Mouse (Mus musculus): ENCODE measurements at regions not wholly inside any gene's neighbourhood (a gene's known extent, or its start where the extent isn't known, plus 50 kb on each side); places are given as distances from the start of the nearest gene placed in this dataset.

DNA sequence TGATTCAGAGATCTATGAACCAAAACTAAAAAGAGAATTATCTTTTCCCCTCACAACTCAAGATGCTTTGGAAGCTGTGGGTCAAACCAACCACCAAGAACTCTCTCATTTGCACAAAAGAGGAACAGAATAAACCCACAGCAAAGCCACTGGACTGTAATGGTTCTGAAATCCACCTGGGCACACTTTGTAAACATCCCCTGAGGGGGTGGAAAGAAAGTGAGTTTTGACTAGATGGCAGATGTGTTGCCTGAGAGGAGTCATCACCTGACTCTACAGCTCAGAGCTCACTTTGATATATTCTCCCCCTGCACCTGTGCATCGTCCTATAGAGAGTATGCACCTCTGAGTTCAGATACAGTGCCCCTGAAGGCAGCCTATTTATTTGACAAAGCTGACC is 588.2 kb downstream of the Insc start:
- no peaks in the 10 kb centered on the region for H3K4me1 ChIP-seq (ENCODE audit: control insufficient read depth, low read depth, low read length)
- no peak overlapping the region for H3K4me2 ChIP-seq (ENCODE audit: low read depth, low read length)
- H3K27ac ChIP-seq (ENCODE audit: low read length), result no peak overlapping the region
- no peaks in the 10 kb centered on the region for H3K9me3 ChIP-seq (replicated peaks; ENCODE audit: control insufficient read depth, low read length)
- WGBS (ENCODE audit: insufficient replicate concordance), result 32% methylated on average over 1 of the region's 1 CpGs
- no peaks in the 10 kb centered on the region for H3K27me3 ChIP-seq (ENCODE audit: control insufficient read depth, insufficient read depth, low read depth, low read length)
- no peak for ATAC-seq (ENCODE audit: low read depth)
- no peaks in the 10 kb centered on the region for H3K36me3 ChIP-seq (ENCODE audit: control insufficient read depth, insufficient read depth)
- H3K9ac ChIP-seq (ENCODE audit: low read depth, low read length), result no peak overlapping the region
- no peak overlapping the region for H3K4me3 ChIP-seq (ENCODE audit: low read depth, low read length)

DNA sequence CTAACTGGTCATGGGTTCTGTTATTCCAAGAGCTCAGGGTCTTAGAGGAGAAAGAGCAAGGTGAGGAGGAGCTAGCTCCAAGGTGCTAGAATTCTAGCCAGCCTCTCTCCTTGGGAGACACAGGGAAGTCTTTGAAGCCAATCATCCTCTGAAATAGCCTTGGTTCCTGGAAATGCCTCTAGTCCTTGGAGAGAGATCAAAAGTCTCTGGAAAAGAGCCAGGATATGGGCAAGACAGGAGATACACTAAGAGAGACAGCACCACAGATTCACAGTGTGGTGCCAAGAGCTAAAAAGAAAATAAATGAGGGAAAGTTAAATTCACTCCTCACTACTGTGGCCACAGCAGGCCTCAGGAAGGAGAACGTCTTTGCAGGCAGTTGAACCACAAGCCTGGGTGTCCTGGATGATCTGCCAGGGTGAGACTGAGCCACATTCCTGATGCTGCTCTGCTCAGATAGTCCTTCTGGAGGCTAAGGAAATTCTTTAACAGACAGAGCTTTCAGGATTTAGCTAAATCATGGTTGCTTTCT is 589.6 kb downstream of the Insc start:
- Histone ChIP-seq H3K36me3 (ENCODE audit: control insufficient read depth, insufficient read depth) (no peaks in the 10 kb centered on the region), H3K4me1 (ENCODE audit: control insufficient read depth, low read depth, low read length) (no peaks in the 10 kb centered on the region), H3K9ac (ENCODE audit: low read depth, low read length) (no peak overlapping the region), H3K27me3 (ENCODE audit: control insufficient read depth, insufficient read depth, low read depth, low read length) (no peaks in the 10 kb centered on the region), H3K27ac (ENCODE audit: low read length) (no peak overlapping the region), H3K9me3 (replicated peaks; ENCODE audit: control insufficient read depth, low read length) (no peaks in the 10 kb centered on the region), H3K4me3 (ENCODE audit: low read depth, low read length) (no peak overlapping the region), H3K4me2 (ENCODE audit: low read depth, low read length) (no peak overlapping the region)
- 39% methylated on average over 1 of the region's 1 CpGs for WGBS (ENCODE audit: insufficient replicate concordance)
- ATAC-seq (ENCODE audit: low read depth), result no peak

DNA sequence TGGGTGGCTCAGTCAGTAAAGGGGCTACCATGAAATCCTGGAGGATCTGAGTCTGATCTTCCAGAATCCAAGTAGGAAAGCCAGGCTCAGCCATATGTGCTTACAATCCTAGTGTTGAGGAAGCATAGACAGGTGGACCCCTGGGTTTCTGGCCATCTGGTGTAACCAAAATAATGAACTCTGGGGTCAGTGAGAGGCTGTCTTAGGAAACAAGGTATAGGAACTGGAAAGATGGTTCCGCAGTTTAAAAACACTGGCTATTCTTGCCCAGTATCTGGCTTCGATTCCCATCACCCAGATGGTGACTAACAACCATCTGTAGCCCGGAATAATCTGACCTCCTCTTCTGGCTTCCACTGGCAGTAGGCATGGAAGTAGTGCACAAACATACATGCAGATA is 591.6 kb downstream of the Insc start:
- no peaks in the 10 kb centered on the region for H3K9me3 ChIP-seq (replicated peaks; ENCODE audit: control insufficient read depth, low read length)
- H3K27me3 ChIP-seq (ENCODE audit: control insufficient read depth, insufficient read depth, low read depth, low read length), result no peaks in the 10 kb centered on the region
- WGBS (ENCODE audit: insufficient replicate concordance), result 74% methylated on average over 3 of the region's 3 CpGs
- no peak for ATAC-seq (ENCODE audit: low read depth)
- no peak overlapping the region for H3K27ac ChIP-seq (ENCODE audit: low read length)
- no peaks in the 10 kb centered on the region for H3K36me3 ChIP-seq (ENCODE audit: control insufficient read depth, insufficient read depth)
- H3K4me2 ChIP-seq (ENCODE audit: low read depth, low read length), result no peak overlapping the region
- no peak overlapping the region for H3K4me3 ChIP-seq (ENCODE audit: low read depth, low read length)
- H3K9ac ChIP-seq (ENCODE audit: low read depth, low read length), result no peak overlapping the region
- no peaks in the 10 kb centered on the region for H3K4me1 ChIP-seq (ENCODE audit: control insufficient read depth, low read depth, low read length)

DNA sequence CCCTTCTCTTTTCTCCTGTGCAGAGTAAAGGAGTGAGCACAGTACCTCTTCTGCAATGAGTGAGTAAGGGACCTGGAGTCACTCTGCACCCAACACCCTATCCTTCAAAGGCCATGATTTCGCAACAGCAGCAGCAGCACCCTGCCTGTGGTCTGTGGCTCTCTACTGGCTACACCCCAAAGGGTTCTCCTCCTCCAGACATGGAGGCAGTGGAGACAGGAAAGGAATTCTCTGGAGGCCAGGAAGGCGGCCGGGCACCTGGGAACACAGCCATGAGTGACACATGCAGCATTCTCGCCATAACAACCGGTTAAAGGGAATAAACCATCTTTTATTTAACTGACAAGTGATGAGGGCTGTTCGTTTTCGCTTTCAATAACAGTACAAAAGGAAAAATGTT is 596.7 kb downstream of the Insc start:
- no peak overlapping the region for H3K4me2 ChIP-seq (ENCODE audit: low read depth, low read length)
- no peak overlapping the region for H3K9ac ChIP-seq (ENCODE audit: low read depth, low read length)
- no peaks in the 10 kb centered on the region for H3K4me1 ChIP-seq (ENCODE audit: control insufficient read depth, low read depth, low read length)
- no peaks in the 10 kb centered on the region for H3K9me3 ChIP-seq (replicated peaks; ENCODE audit: control insufficient read depth, low read length)
- H3K27ac ChIP-seq (ENCODE audit: low read length), result no peak overlapping the region
- no peaks in the 10 kb centered on the region for H3K36me3 ChIP-seq (ENCODE audit: control insufficient read depth, insufficient read depth)
- no peaks in the 10 kb centered on the region for H3K27me3 ChIP-seq (ENCODE audit: control insufficient read depth, insufficient read depth, low read depth, low read length)
- WGBS (ENCODE audit: insufficient replicate concordance), result 66% methylated on average over 7 of the region's 7 CpGs
- ATAC-seq (ENCODE audit: low read depth), result no peak
- H3K4me3 ChIP-seq (ENCODE audit: low read depth, low read length), result no peak overlapping the region

DNA sequence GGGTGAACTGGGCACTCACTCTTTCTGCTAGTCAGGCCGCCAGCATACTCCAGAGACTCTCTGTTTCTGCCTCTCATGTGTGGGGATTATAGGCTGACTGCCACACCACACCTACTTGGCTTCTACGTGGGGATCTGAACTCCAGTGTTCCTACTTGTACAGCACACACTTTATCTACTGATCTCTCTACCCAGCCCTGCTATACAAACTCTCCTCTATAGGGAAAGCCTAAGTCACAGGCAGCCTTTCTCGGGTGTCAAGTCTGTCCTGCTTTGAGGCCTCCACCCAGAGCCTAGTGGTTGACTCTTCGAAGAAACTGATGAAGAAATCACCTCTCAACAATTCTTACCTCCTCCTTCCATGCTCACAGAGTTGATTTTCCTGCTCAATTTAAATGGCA is 597.5 kb downstream of the Insc start:
- ATAC-seq (ENCODE audit: low read depth), result no peak
- H3K4me1 ChIP-seq (ENCODE audit: control insufficient read depth, low read depth, low read length), result no peaks in the 10 kb centered on the region
- H3K4me3 ChIP-seq (ENCODE audit: low read depth, low read length), result no peak overlapping the region
- no peak overlapping the region for H3K4me2 ChIP-seq (ENCODE audit: low read depth, low read length)
- no peaks in the 10 kb centered on the region for H3K27me3 ChIP-seq (ENCODE audit: control insufficient read depth, insufficient read depth, low read depth, low read length)
- no peaks in the 10 kb centered on the region for H3K36me3 ChIP-seq (ENCODE audit: control insufficient read depth, insufficient read depth)
- no peak overlapping the region for H3K9ac ChIP-seq (ENCODE audit: low read depth, low read length)
- H3K9me3 ChIP-seq (replicated peaks; ENCODE audit: control insufficient read depth, low read length), result no peaks in the 10 kb centered on the region
- 42% methylated on average over 4 of the region's 4 CpGs for WGBS (ENCODE audit: insufficient replicate concordance)
- no peak overlapping the region for H3K27ac ChIP-seq (ENCODE audit: low read length)

DNA sequence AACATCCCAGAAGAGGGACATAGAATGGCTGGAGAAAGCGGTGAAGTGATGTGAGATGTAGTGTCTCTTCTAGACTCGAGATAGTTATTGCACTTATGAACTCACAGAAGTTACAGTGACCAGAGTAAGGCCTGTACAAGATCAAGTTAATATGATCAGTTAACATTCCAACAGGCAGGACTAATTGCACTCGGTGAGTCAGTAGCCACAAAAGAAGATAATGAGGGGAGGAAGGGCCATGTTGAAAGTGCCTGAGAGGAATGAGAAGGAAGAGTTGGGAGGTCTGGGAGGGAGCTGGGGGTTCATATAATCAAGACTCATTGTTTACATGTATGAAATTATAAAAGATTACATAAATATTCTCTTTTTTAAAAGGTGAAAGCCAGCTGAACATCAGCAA is 602.3 kb downstream of the Insc start:
- no peaks in the 10 kb centered on the region for H3K27me3 ChIP-seq (ENCODE audit: control insufficient read depth, insufficient read depth, low read depth, low read length)
- H3K9me3 ChIP-seq (replicated peaks; ENCODE audit: control insufficient read depth, low read length), result no peaks in the 10 kb centered on the region
- no peaks in the 10 kb centered on the region for H3K36me3 ChIP-seq (ENCODE audit: control insufficient read depth, insufficient read depth)
- H3K27ac ChIP-seq (ENCODE audit: low read length), result no peak overlapping the region
- WGBS (ENCODE audit: insufficient replicate concordance), result 52% methylated on average over 3 of the region's 3 CpGs
- H3K4me1 ChIP-seq (ENCODE audit: control insufficient read depth, low read depth, low read length), result no peaks in the 10 kb centered on the region
- H3K4me3 ChIP-seq (ENCODE audit: low read depth, low read length), result no peak overlapping the region
- no peak overlapping the region for H3K4me2 ChIP-seq (ENCODE audit: low read depth, low read length)
- no peak for ATAC-seq (ENCODE audit: low read depth)
- no peak overlapping the region for H3K9ac ChIP-seq (ENCODE audit: low read depth, low read length)

DNA sequence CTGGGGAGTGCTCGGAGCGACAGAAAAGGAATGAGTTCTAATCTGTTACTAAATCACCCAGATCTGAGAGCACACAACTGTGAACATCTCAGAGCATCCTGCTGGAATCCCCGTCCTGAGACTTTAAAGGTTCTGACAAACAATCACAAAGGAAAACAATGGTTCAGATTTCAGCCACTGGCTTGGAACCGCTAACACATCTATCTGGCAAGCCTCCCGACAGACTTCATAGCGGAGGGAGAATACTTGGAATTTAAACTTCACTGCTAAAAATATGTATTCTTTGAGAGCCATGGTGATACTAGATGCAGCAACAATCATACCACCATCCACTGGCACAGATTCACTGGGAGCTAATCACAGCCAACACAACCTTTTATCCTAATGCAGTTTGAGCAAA is 615.2 kb downstream of the Insc start:
- Histone ChIP-seq H3K27ac (ENCODE audit: low read length) (no peak overlapping the region), H3K36me3 (ENCODE audit: control insufficient read depth, insufficient read depth) (no peaks in the 10 kb centered on the region), H3K27me3 (ENCODE audit: control insufficient read depth, insufficient read depth, low read depth, low read length) (no peaks in the 10 kb centered on the region), H3K4me1 (ENCODE audit: control insufficient read depth, low read depth, low read length) (no peaks in the 10 kb centered on the region), H3K9ac (ENCODE audit: low read depth, low read length) (no peak overlapping the region), H3K4me3 (ENCODE audit: low read depth, low read length) (no peak overlapping the region), H3K4me2 (ENCODE audit: low read depth, low read length) (no peak overlapping the region), H3K9me3 (replicated peaks; ENCODE audit: control insufficient read depth, low read length) (no peaks in the 10 kb centered on the region)
- ATAC-seq (ENCODE audit: low read depth), result no peak
- 60% methylated on average over 6 of the region's 6 CpGs for WGBS (ENCODE audit: insufficient replicate concordance)

DNA sequence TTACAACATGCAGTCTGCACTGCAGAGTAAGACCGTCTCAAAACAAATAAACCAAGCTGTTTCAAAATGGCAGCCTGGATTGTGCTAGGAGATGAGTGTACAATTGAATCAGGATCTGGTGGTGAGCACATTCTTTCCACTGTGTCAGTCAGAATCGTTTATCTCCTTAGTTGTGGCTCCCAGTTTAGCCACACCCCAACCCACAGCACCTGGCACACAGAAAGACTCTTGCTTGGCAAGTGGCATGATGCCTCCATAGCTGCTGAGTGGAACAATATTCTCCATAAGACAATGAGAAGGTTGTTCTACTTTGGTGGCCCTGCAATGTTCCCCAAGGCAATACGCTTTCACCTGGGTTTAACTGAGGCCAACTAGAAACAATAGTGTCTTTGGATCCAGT is 616.6 kb downstream of the Insc start:
- no peaks in the 10 kb centered on the region for H3K4me1 ChIP-seq (ENCODE audit: control insufficient read depth, low read depth, low read length)
- WGBS (ENCODE audit: insufficient replicate concordance), result 57% methylated on average over 3 of the region's 3 CpGs
- no peak overlapping the region for H3K4me2 ChIP-seq (ENCODE audit: low read depth, low read length)
- H3K9me3 ChIP-seq (replicated peaks; ENCODE audit: control insufficient read depth, low read length), result no peaks in the 10 kb centered on the region
- H3K27ac ChIP-seq (ENCODE audit: low read length), result no peak overlapping the region
- no peak overlapping the region for H3K4me3 ChIP-seq (ENCODE audit: low read depth, low read length)
- no peak overlapping the region for H3K9ac ChIP-seq (ENCODE audit: low read depth, low read length)
- no peak for ATAC-seq (ENCODE audit: low read depth)
- H3K27me3 ChIP-seq (ENCODE audit: control insufficient read depth, insufficient read depth, low read depth, low read length), result no peaks in the 10 kb centered on the region
- no peaks in the 10 kb centered on the region for H3K36me3 ChIP-seq (ENCODE audit: control insufficient read depth, insufficient read depth)

DNA sequence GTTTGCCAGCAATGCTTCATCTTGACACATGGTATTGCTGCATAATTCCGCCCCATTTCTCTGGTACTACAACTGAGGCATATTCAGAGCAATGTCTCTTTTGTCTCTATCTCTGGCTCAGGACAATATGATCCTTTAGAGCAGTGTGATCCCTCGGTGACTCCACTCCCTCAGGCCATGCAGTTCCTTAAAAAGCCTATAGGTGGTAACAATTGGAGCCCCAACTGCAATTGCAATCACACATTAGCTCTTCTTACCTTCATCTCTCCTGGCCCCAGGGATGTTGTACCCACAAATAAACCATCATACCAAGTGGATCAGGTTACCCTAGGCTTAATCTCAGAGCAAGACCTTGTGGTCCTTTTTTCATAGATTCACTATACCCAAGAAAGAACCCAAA is 618.6 kb downstream of the Insc start:
- no peak overlapping the region for H3K4me3 ChIP-seq (ENCODE audit: low read depth, low read length)
- no peaks in the 10 kb centered on the region for H3K9me3 ChIP-seq (replicated peaks; ENCODE audit: control insufficient read depth, low read length)
- ATAC-seq (ENCODE audit: low read depth), result no peak
- H3K36me3 ChIP-seq (ENCODE audit: control insufficient read depth, insufficient read depth), result no peaks in the 10 kb centered on the region
- 56% methylated on average over 2 of the region's 2 CpGs for WGBS (ENCODE audit: insufficient replicate concordance)
- no peaks in the 10 kb centered on the region for H3K4me1 ChIP-seq (ENCODE audit: control insufficient read depth, low read depth, low read length)
- no peak overlapping the region for H3K9ac ChIP-seq (ENCODE audit: low read depth, low read length)
- no peaks in the 10 kb centered on the region for H3K27me3 ChIP-seq (ENCODE audit: control insufficient read depth, insufficient read depth, low read depth, low read length)
- no peak overlapping the region for H3K4me2 ChIP-seq (ENCODE audit: low read depth, low read length)
- no peak overlapping the region for H3K27ac ChIP-seq (ENCODE audit: low read length)

DNA sequence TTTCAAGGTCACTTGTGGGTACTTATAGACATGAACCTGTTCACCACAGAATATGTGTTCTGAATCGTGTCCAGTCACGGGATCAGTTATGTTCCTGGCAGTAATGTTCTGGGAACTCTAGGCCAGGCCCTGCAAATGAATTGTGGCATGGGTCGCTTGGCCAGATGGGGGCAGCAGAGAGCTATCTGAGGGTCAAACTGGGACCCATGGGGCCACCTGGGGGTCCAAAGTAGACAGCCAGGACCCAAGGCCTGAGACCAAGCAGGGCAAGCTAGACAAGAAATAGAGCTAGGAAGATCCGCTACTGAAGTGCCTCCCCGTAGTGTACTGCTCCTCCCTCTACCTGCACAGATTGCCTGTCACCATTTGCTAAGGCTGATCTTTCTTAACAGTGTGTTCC is 623.4 kb downstream of the Insc start:
- no peak overlapping the region for H3K4me2 ChIP-seq (ENCODE audit: low read depth, low read length)
- no peak for ATAC-seq (ENCODE audit: low read depth)
- no peaks in the 10 kb centered on the region for H3K9me3 ChIP-seq (replicated peaks; ENCODE audit: control insufficient read depth, low read length)
- no peak overlapping the region for H3K27ac ChIP-seq (ENCODE audit: low read length)
- H3K36me3 ChIP-seq (ENCODE audit: control insufficient read depth, insufficient read depth), result no peaks in the 10 kb centered on the region
- H3K4me1 ChIP-seq (ENCODE audit: control insufficient read depth, low read depth, low read length), result no peaks in the 10 kb centered on the region
- WGBS (ENCODE audit: insufficient replicate concordance), result 37% methylated on average over 5 of the region's 5 CpGs
- no peak overlapping the region for H3K9ac ChIP-seq (ENCODE audit: low read depth, low read length)
- H3K4me3 ChIP-seq (ENCODE audit: low read depth, low read length), result no peak overlapping the region
- H3K27me3 ChIP-seq (ENCODE audit: control insufficient read depth, insufficient read depth, low read depth, low read length), result no peaks in the 10 kb centered on the region
